Mouse (Mus musculus): Measurements from ENCODE around the gene Olfr736. TPM values are rescaled to one million over a fixed set of nuclear protein-coding genes. Genes with fewer than 3 reads are reported as not detected.

Gene Olfr736
- polyA plus RNA-seq (2017; shearing (Covaris generic)): not detected

GRCm38 (mm10) chr14:50380863-50381262, at the start of gene Olfr736:
Olfr736 (plus strand) TSS chr14:50381163.

GRCm38 (mm10) chr14:50348796-50349195, 32.2 kb upstream of the Olfr736 start, which contains the start of gene Olfr735:
Olfr735 (minus strand) TSS chr14:50348872.

GRCm38 (mm10) chr14:50357593-50357992, 23.4 kb upstream of the Olfr736 start, which contains the start of gene Tlr11:
Tlr11 (plus strand) TSS chr14:50357914.

GRCm38 (mm10) chr14:50407268-50407667, 26.3 kb downstream of the Olfr736 start, which contains the start of gene Olfr738:
Olfr738 (plus strand) TSS chr14:50407568.

GRCm38 (mm10) chr14:50418326-50418725, 37.4 kb downstream of the Olfr736 start, which contains the start of gene Olfr739:
Olfr739 (plus strand) TSS chr14:50418626.

Other genes with a start within 250 kb of the Olfr736 start
- gene Olfr728, start 238.5 kb upstream of the Olfr736 start, polyA plus RNA-seq (2017; shearing (Covaris generic)): 0.07 TPM
- gene Olfr729, start 228.3 kb upstream of the Olfr736 start, polyA plus RNA-seq (2017; shearing (Covaris generic)): not detected
- gene Olfr730, start 193.0 kb upstream of the Olfr736 start, polyA plus RNA-seq (2017; shearing (Covaris generic)): not detected
- gene Olfr731, start 139.3 kb upstream of the Olfr736 start, polyA plus RNA-seq (2017; shearing (Covaris generic)): 0.06 TPM
- gene Olfr732, start 97.0 kb upstream of the Olfr736 start, polyA plus RNA-seq (2017; shearing (Covaris generic)): not detected
- gene Olfr733, start 79.6 kb upstream of the Olfr736 start, polyA plus RNA-seq (2017; shearing (Covaris generic)): 0.07 TPM
- gene Olfr734, start 54.4 kb upstream of the Olfr736 start, polyA plus RNA-seq (2017; shearing (Covaris generic)): not detected
- gene Olfr735, start 32.3 kb upstream of the Olfr736 start, polyA plus RNA-seq (2017; shearing (Covaris generic)): not detected
- gene Tlr11, start 23.2 kb upstream of the Olfr736 start, polyA plus RNA-seq (2017; shearing (Covaris generic)): not detected
- gene Olfr738, start 26.4 kb downstream of the Olfr736 start, polyA plus RNA-seq (2017; shearing (Covaris generic)): not detected
- not detected for gene Olfr739, start 37.5 kb downstream of the Olfr736 start, polyA plus RNA-seq (2017; shearing (Covaris generic))
- gene Olfr740, start 64.4 kb downstream of the Olfr736 start, polyA plus RNA-seq (2017; shearing (Covaris generic)): not detected
- gene Olfr741, start 91.6 kb downstream of the Olfr736 start, polyA plus RNA-seq (2017; shearing (Covaris generic)): not detected
- not detected for gene Olfr742, start 122.4 kb downstream of the Olfr736 start, polyA plus RNA-seq (2017; shearing (Covaris generic))
- not detected for gene Olfr743, start 140.7 kb downstream of the Olfr736 start, polyA plus RNA-seq (2017; shearing (Covaris generic))
- gene Olfr744, start 233.7 kb downstream of the Olfr736 start, polyA plus RNA-seq (2017; shearing (Covaris generic)): not detected

All from CD4-positive, CD25-positive, alpha-beta regulatory T cell, adult 9 weeks (primary cell).